Mouse (Mus musculus) liver, embryonic 13.5 days (tissue): ENCODE results near the gene Elp6. TPM values are rescaled to one million over a fixed set of nuclear protein-coding genes. Genes with fewer than 3 reads are reported as not detected.
A peak's percentile ranks its signal among the peaks of the same experiment; 100 is the strongest.

Experiments
- ATAC-seq: fragments of 200-750 bp; cut with Nextera tagmentation; 2 replicates; pipeline ENCODE4 v1.8.0; 2017; ENCODE audit warnings: low read depth, mild to moderate bottlenecking, moderate number of reproducible peaks, moderate library complexity
- DNase-seq: peaks from one replicate; pipeline ENCODE4 v3.0.0; 2022
- H3K27ac ChIP-seq: fragments of 300-500 bp; sonication (generic); 2 replicates; pipeline ENCODE4 v1.5.1; 2015; ENCODE audit warnings: moderate library complexity, mild to moderate bottlenecking, inconsistent platforms
- H3K27me3 ChIP-seq: fragments of 300-500 bp; sonication (generic); 2 replicates; pipeline ENCODE4 v1.6.1; 2015; ENCODE audit warnings: mild to moderate bottlenecking, inconsistent platforms
- H3K36me3 ChIP-seq: fragments of 300-500 bp; sonication (generic); 2 replicates; pipeline ENCODE4 v1.6.1; 2015; ENCODE audit warnings: mild to moderate bottlenecking, inconsistent platforms
- H3K4me1 ChIP-seq: fragments of 300-500 bp; sonication (generic); replicated peaks from 2 replicates; pipeline ENCODE4 v1.6.1; 2015; ENCODE audit warnings: inconsistent platforms
- H3K4me2 ChIP-seq: fragments of 300-500 bp; sonication (generic); 2 replicates; pipeline ENCODE4 v1.6.1; 2015; ENCODE audit warnings: inconsistent platforms, mild to moderate bottlenecking, moderate library complexity
- H3K4me3 ChIP-seq: fragments of 300-500 bp; sonication (generic); replicated peaks from 2 replicates; pipeline ENCODE4 v1.5.1; 2015; ENCODE audit warnings: mild to moderate bottlenecking, inconsistent platforms
- H3K9ac ChIP-seq: fragments of 300-500 bp; sonication (generic); 2 replicates; pipeline ENCODE4 v1.6.1; 2015; ENCODE audit warnings: mild to moderate bottlenecking, inconsistent platforms
- H3K9me3 ChIP-seq: fragments of 300-500 bp; sonication (generic); replicated peaks from 2 replicates; pipeline ENCODE4 v1.6.1; 2016; ENCODE audit warnings: inconsistent platforms
- WGBS: fragments of 180-500 bp; shearing (Covaris S2); methylation state at CpG from one replicate; pipeline ENCODE4 v1.1.7; 2015; ENCODE audit not compliant: insufficient replicate concordance; 5-methylcytosine and 5-hydroxymethylcytosine counted together
- polyA plus RNA-seq: library from polyadenylated mRNA; unstranded; fragments of >200 nt; fragmentation: Nextera tagmentation; extraction: Ambion mirVana; gene quantifications from 2 replicates; pipeline ENCODE4 v1.2.1, GENCODE M21; 2015

The Elp6 gene
- polyA plus RNA-seq: 11.1 and 11.3 TPM in 2 replicates

- ATAC-seq (peak; percentile 97), DNase-seq (peak; percentile 90)
- WGBS: under 1% methylated on average over 46 of the region's 46 CpGs
- peaks cover 8% of the 10 kb centered on the region; the same call in 1 of the 2 replicates for H3K36me3 ChIP-seq
- peak within 1 kb of the TSS; percentile 64 for H3K9ac ChIP-seq
- peaks cover 4% of the 10 kb centered on the region; the same call in 1 of the 2 replicates for H3K9me3 ChIP-seq
- H3K4me3 ChIP-seq: peak within 1 kb of the TSS; percentile 68
- peak within 1 kb of the TSS; percentile 67 for H3K27ac ChIP-seq
- peak within 1 kb of the TSS; percentile 74 for H3K4me2 ChIP-seq
- H3K4me1 ChIP-seq: peaks cover 32% of the 10 kb centered on the region
- H3K27me3 ChIP-seq: no peaks in the 10 kb centered on the region
These were observed at the start of gene Elp6 for GRCm38 (mm10) chr9:110304969-110305651. Elp6 (plus strand) TSS chr9:110305173.

GRCm38 (mm10) chr9:110255407-110256019, 49.5 kb upstream of the Elp6 start:
- no peak overlapping the region for H3K4me3 ChIP-seq
- H3K27me3 ChIP-seq: no peaks in the 10 kb centered on the region
- H3K9ac ChIP-seq: no peak overlapping the region
- ATAC-seq: no peak
- no peaks in the 10 kb centered on the region for H3K36me3 ChIP-seq
- H3K27ac ChIP-seq: no peak overlapping the region
- no peak for DNase-seq
- no peak overlapping the region for H3K4me2 ChIP-seq
- no peaks in the 10 kb centered on the region for H3K4me1 ChIP-seq
- H3K9me3 ChIP-seq: no peaks in the 10 kb centered on the region
- WGBS: 70% methylated on average over 15 of the region's 15 CpGs

- H3K9ac ChIP-seq: no peak overlapping the region
- 63% methylated on average over 6 of the region's 6 CpGs for WGBS
- no peaks in the 10 kb centered on the region for H3K27me3 ChIP-seq
- no peak for ATAC-seq
- no peak overlapping the region for H3K27ac ChIP-seq
- H3K4me2 ChIP-seq: no peak overlapping the region
- no peak for DNase-seq
- H3K4me1 ChIP-seq: no peaks in the 10 kb centered on the region
- H3K4me3 ChIP-seq: no peak overlapping the region
- no peaks in the 10 kb centered on the region for H3K9me3 ChIP-seq
- no peaks in the 10 kb centered on the region for H3K36me3 ChIP-seq
These were observed 46.3 kb upstream of the Elp6 start for GRCm38 (mm10) chr9:110258646-110259045.

- no peaks in the 10 kb centered on the region for H3K9me3 ChIP-seq
- no peaks in the 10 kb centered on the region for H3K36me3 ChIP-seq
- H3K27me3 ChIP-seq: no peaks in the 10 kb centered on the region
- ATAC-seq: no peak
- 64% methylated on average over 3 of the region's 3 CpGs for whole genome bisulfite sequencing
- no peak overlapping the region for H3K27ac ChIP-seq
- no peak for DNase-seq
- H3K9ac ChIP-seq: no peak overlapping the region
- H3K4me3 ChIP-seq: no peak overlapping the region
- H3K4me2 ChIP-seq: no peak overlapping the region
- H3K4me1 ChIP-seq: no peaks in the 10 kb centered on the region
These were observed 45.9 kb upstream of the Elp6 start for GRCm38 (mm10) chr9:110259118-110259517.

GRCm38 (mm10) chr9:110263181-110263580, 41.8 kb upstream of the Elp6 start:
- no peak overlapping the region for H3K4me3 ChIP-seq
- ATAC-seq: no peak
- H3K9ac ChIP-seq: no peak overlapping the region
- H3K36me3 ChIP-seq: no peaks in the 10 kb centered on the region
- H3K9me3 ChIP-seq: no peaks in the 10 kb centered on the region
- H3K4me2 ChIP-seq: no peak overlapping the region
- DNase-seq: no peak
- H3K27ac ChIP-seq: no peak overlapping the region
- H3K27me3 ChIP-seq: no peaks in the 10 kb centered on the region
- WGBS: 74% methylated on average over 8 of the region's 8 CpGs
- H3K4me1 ChIP-seq: no peaks in the 10 kb centered on the region

- Histone ChIP-seq H3K9ac (no peak overlapping the region), H3K27ac (no peak overlapping the region), H3K4me3 (no peak overlapping the region), H3K27me3 (no peaks in the 10 kb centered on the region), H3K36me3 (no peaks in the 10 kb centered on the region), H3K9me3 (no peaks in the 10 kb centered on the region), H3K4me1 (no peaks in the 10 kb centered on the region), H3K4me2 (no peak overlapping the region)
- ATAC-seq: no peak
- WGBS: 78% methylated on average over 9 of the region's 9 CpGs
- DNase-seq: no peak
These were observed 40.0 kb upstream of the Elp6 start for GRCm38 (mm10) chr9:110264991-110265390.

- H3K9ac ChIP-seq: no peak overlapping the region
- H3K27me3 ChIP-seq: no peaks in the 10 kb centered on the region
- H3K4me2 ChIP-seq: no peak overlapping the region
- no peak overlapping the region for H3K27ac ChIP-seq
- no peaks in the 10 kb centered on the region for H3K36me3 ChIP-seq
- no peak overlapping the region for H3K4me3 ChIP-seq
- no peak for DNase-seq
- H3K9me3 ChIP-seq: no peaks in the 10 kb centered on the region
- no peak for ATAC-seq
- WGBS: 87% methylated on average over 10 of the region's 10 CpGs
- H3K4me1 ChIP-seq: no peaks in the 10 kb centered on the region
These were observed 36.6 kb upstream of the Elp6 start for GRCm38 (mm10) chr9:110268416-110268815.

- WGBS: 77% methylated on average over 3 of the region's 3 CpGs
- H3K4me1 ChIP-seq: no peaks in the 10 kb centered on the region
- no peak for ATAC-seq
- no peak overlapping the region for H3K4me3 ChIP-seq
- H3K27ac ChIP-seq: no peak overlapping the region
- no peaks in the 10 kb centered on the region for H3K36me3 ChIP-seq
- no peak overlapping the region for H3K9ac ChIP-seq
- no peak for DNase-seq
- H3K27me3 ChIP-seq: no peaks in the 10 kb centered on the region
- no peaks in the 10 kb centered on the region for H3K9me3 ChIP-seq
- no peak overlapping the region for H3K4me2 ChIP-seq
These were observed 32.6 kb upstream of the Elp6 start for GRCm38 (mm10) chr9:110272330-110272729.

- Histone ChIP-seq H3K4me3 (no peak overlapping the region), H3K9ac (no peak overlapping the region), H3K9me3 (no peaks in the 10 kb centered on the region), H3K36me3 (no peaks in the 10 kb centered on the region), H3K27me3 (no peaks in the 10 kb centered on the region), H3K27ac (no peak overlapping the region), H3K4me1 (no peaks in the 10 kb centered on the region), H3K4me2 (no peak overlapping the region)
- no peak for ATAC-seq
- no peak for DNase-seq
- 38% methylated on average over 4 of the region's 4 CpGs for WGBS
These were observed 31.5 kb upstream of the Elp6 start for GRCm38 (mm10) chr9:110273507-110273906.

- H3K4me1 ChIP-seq: no peaks in the 10 kb centered on the region
- no peak for ATAC-seq
- H3K36me3 ChIP-seq: no peaks in the 10 kb centered on the region
- no peak for DNase-seq
- H3K27me3 ChIP-seq: no peaks in the 10 kb centered on the region
- no peak overlapping the region for H3K4me3 ChIP-seq
- WGBS: 52% methylated on average over 5 of the region's 5 CpGs
- no peaks in the 10 kb centered on the region for H3K9me3 ChIP-seq
- H3K9ac ChIP-seq: no peak overlapping the region
- H3K27ac ChIP-seq: no peak overlapping the region
- no peak overlapping the region for H3K4me2 ChIP-seq
These were observed 29.1 kb upstream of the Elp6 start for GRCm38 (mm10) chr9:110275882-110276281.

- WGBS: 46% methylated on average over 8 of the region's 8 CpGs
- H3K27ac ChIP-seq: no peak overlapping the region
- no peak for ATAC-seq
- H3K9me3 ChIP-seq: no peaks in the 10 kb centered on the region
- no peak overlapping the region for H3K4me3 ChIP-seq
- H3K4me2 ChIP-seq: no peak overlapping the region
- DNase-seq: no peak
- no peaks in the 10 kb centered on the region for H3K4me1 ChIP-seq
- H3K36me3 ChIP-seq: no peaks in the 10 kb centered on the region
- H3K27me3 ChIP-seq: no peaks in the 10 kb centered on the region
- no peak overlapping the region for H3K9ac ChIP-seq
These were observed 27.5 kb upstream of the Elp6 start for GRCm38 (mm10) chr9:110277431-110277881.
